Mouse (Mus musculus) telencephalon, adult 2 months (tissue): Measurements from ENCODE around the gene Myo18a.

Source experiments
- DNase-seq: peaks from one replicate; pipeline ENCODE4 v3.0.0-alpha.2; 2011; ENCODE audit warnings: low read depth, low spot score

Myo18a gene

DNA sequence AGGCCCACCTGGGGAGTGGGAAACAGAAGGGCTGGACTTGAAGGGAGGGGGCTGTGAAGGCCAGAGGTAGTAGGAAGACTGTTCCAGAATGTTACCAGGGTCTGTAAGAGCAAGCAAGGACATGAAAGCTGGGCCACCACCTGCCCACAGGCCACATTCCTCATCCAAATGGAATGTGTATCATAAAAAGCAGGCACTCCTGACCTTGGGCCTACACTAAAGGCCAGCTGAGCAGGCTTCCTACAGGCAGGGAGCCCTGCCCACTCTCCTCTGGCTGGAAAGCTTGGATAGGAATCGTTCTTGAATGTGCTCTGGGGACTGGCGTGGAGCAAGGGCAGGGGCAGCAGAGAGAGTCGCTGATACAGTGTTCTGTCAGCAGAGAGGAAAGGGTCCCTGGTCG, 73.7 kb downstream of the Myo18a start:
- DNase-seq: no peak

DNA sequence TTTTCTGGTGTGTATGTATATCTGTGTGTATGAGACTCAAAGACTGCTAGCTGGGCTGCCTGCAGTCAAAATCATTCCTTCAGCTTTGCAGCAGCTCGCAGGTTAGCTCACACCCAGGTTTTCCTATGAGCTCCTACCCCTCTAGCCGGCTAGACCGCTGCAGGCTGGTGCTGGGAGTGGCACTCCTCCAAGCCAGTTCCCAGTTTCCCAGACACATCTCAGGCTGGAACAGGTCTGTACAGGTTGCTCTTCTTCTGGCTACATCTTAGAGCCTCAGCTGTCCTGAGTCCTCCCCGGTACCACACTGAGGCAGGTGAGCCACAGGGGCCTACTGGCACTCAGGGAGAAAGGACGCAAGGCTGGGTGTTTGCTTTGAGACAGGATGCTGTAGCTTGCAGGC, 74.8 kb downstream of the Myo18a start:
- DNase-seq: no peak

DNA sequence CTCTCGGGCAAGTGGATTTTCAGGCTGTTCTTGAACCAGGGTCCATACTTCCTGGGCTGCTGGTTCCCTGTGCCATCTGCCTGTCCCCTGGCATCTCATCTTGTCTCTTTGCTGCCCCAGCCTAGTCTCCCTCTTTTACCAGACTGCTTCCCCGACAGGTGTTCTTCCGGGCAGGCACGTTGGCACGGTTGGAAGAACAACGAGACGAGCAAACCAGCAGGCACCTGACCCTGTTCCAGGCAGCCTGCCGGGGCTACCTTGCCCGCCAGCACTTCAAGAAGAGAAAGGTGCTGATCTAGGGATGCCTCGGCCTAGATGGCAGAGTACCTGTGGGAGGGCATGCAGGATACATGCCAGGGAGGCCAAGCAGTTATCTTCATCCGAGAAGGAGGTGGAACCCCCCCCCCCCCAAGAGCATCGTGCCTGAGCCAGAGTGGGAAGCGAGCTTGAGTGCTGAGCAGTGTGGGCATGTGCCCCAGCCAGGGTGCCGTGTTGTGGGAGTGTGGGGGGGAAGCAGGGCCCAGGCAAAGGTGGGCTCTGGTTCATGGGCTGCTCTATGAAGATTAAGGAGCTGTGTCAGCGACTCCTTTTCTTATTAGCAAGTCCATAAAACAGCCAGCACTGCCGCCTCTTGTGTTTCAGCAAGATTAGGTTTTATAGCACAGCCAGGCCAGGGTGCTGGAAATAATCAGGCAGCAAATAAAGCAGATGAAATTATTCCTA, 77.6 kb downstream of the Myo18a start:
- DNase-seq: no peak

DNA sequence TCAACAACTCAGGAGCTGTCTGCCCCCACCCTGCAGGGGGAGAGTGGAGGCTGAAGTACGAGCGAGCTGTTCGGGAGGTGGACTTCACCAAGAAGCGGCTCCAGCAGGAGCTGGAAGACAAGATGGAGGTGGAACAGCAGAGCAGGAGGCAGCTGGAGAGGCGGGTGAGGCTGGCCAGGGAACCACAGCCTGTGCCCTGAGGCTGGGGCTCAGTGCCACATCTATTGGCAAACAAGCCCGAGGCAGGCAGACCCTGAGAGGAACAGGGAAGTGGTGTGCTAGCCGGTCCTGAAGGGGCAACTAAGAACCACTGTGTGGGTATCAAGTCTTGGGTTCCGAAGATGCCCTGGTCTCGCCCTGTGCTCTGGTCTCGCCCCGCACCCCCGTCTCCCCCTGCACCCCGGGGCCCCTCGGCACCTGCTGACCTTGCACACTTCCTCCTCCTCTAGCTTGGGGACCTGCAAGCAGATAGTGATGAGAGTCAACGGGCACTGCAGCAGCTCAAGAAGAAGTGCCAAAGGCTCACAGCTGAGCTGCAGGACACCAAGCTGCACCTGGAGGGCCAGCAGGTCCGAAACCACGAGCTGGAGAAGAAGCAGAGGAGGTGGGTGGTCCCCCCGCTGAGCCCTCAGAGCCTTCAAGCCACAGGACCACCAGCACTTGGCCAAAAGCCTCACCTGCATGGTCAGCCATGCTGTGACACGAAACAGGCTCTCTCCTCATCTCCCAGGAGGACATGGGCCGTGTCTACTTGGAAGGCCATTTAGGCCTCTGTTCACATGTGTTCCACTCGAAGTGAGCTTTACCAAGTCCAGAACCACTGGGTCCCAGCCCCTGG, 80.2 kb downstream of the Myo18a start:
- DNase-seq: no peak

DNA sequence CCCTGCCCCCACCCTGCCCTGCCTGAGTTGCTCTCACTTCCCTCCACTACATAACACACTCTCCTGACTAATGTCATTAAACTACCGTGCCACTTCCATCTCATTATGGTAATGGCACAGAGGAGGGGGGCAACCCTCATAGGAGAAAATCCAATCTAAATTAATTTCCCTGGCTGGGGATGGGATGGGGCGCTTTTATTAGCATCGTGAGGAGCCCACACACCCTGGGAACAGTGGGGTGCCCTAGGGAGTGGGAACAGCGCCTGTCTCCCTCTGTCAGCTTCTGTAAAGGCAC, 80.8 kb downstream of the Myo18a start:
- DNase-seq: no peak

DNA sequence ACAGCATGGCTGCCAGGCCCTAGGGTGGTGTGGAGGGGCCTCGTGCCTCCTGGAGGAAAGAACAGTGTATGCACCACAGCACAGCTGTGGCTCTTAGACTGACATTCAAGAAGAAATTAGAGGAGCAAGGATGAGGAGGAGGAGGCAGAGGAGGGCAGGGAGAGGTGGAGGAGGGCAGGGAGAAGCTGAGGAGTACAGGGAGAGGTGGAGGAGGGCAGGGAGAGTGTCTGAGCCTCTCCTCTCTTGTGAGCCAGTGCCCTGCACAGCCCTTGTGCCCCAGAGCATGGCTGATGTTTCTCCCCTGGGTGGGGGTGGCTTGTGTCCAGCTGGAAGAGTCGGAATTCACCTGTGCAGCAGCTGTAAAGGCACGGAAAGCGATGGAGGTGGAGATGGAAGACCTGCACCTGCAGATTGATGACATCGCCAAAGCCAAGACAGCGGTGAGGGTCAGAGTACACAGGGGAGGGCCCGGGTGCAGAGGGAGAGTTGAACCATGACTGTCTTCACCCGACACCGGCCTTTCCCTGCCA, 84.6 kb downstream of the Myo18a start:
- DNase-seq: no peak

DNA sequence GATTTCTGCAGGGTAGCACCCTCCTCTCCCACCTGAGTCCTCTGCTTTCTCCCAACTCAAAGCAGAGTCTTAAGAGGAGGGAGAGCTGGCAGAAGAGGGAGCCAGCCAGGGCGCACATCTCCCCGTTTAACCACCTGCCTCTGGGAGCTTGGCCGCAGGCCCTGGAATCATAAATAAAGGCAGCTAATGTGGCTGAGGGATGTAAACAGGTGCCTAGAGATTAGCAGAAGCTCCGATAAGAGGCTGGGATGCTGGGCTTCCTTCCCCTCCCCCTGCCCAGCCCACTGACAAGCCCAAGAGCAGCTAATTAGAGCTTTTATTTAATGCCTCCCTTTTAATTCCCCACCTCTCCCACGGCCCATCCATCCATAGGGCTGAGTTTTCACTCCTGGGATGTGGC, 85.1 kb downstream of the Myo18a start:
- DNase-seq: no peak

DNA sequence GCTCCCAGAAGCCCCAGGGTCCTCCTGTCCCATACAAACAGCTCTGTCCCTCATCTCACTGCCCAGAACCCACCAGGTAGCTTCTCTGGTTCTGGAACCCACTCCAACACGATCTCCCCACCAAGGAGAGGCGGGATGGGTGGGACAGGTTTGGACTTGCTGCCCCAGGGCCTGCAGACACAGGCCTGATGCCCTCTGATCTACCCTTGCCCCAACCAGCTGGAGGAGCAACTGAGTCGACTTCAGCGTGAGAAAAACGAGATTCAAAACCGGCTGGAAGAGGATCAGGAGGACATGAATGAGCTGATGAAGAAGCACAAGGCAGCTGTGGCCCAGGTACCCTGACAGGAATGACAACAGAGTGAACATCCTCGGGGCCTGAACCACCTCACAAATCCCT, 86.1 kb downstream of the Myo18a start:
- no peak for DNase-seq

DNA sequence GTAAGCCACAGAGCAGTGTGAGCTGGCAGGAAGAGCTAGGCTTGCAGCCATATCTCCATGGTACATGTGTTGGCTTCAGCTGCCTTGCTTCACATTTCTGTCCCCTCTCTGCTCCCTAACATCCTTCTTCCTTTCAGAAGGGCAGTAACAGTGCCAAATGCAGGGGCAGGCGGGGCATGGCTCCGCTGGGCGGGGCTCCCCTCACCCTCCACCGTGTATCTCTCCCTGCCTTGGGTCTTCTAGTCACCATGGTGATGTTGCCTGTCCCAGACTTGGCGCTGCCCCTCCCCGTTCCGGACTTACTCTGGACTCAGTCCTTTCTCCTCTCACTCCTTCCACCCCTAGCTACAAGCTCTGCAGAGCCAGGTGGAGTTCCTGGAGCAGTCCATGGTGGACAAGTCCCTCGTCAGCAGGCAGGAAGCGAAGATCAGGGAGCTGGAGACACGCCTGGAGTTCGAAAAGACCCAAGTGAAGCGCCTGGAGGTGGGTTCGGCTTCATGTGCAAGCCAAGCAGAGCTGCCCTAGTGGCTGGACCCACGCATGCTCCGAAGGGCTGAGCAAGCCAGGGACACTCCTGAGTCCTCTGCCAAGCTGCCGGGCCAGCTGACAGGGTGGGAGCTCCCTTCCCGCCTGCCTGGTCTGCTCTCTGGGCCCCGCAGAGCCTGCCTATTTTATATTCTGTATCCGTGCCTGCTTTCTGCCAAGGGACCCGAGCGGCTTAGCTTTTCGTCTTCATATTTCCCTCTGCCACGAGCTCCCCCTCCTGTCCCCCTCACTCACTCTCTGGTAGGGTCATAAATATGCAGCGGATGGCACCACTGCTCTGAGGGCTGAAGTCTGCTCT, 87.6 kb downstream of the Myo18a start:
- no peak for DNase-seq

DNA sequence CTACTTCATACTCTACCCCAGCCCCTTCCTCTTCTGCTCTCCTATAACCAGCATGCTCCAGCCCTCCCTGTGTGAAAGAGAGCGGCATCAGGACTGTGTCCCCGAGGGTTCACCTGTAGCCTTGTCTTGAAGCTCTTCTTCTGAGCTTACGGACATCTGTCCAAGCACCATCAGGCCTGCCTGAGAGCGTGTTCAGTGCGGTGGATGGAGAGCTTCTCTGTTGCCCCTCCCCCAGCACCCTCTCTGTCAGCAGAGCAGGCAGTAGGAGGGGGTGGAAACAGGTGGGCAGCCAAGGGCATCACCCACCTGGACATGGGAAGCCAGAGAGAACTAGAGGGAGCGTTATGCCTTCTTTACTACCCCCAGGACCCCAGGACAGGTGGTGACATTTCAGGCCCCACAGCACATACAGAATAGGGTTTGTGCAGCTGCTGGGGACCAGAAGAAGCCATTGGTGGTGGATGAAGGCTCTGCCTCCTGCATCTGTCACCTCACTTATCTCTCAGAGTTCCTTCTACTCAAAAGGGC, 88.5 kb downstream of the Myo18a start:
- no peak for DNase-seq

DNA sequence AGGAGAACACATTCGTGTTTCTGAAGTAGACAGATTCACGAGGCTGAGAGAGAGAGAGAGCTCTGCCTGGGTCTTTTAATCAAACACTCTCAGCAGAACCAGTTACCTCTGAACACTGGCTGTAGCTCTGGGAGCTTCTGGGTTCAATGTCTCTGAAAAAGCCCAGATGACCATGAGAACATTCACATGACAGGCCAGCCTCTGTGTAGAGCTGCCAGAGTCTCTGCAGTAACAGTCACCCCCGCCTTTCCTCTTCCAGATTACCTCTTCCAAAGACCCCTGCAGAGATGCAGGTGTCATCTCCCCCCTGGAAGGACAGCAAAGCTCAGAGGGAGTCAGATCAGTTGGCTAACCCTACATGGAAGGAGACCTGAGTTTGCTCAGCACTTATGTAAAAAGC, 89.1 kb downstream of the Myo18a start:
- DNase-seq: no peak

DNA sequence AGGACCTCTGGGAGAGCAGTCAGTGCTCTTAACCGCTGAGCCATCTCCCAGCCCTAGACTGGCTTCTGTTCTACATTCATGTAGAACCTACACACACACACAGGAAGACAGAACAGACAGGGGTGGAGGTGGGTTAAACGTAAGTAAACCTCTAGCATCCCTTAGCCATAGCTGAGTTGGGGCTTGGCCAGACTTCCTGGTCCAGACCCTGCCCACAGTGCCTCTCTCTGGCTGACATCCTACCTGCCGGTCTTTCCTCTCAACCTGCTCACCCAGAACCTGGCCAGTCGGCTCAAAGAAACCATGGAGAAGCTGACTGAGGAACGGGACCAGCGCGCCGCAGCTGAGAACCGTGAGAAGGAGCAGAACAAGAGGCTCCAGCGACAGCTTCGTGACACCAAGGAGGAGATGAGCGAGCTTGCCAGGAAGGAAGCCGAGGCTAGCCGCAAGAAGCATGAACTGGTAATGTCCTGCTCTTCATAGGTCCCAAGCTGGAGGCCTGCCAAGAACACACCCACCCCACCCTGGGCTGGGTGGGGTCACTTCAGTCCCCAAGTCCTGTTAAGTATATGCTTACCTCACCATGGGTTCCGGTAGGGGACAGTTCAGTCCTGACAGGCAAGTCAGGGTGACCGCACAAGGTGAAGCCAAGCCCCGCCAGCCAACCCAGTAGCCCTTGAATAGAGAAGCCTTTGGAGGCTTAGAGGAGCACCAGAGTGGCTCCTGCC, 90.1 kb downstream of the Myo18a start:
- no peak for DNase-seq

DNA sequence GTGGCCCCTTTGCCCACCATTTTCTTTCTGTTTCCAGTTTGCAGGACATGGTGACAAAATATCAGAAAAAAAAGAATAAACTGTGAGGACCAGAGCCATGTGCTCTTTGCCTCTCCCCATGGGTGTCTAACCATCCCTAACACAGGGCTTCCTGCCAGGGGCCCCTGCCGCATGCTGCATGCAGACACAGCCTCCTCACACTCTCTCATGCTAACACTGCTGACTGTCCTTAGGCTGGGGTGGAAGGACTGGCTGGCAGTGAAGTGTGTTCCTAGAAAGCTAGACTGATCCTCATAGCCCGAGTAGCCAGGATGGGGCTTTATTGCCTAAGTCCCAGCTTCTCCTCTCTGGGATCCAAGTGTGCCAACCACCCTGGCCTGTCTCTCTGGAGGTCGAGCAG, 91.6 kb downstream of the Myo18a start:
- DNase-seq: no peak

DNA sequence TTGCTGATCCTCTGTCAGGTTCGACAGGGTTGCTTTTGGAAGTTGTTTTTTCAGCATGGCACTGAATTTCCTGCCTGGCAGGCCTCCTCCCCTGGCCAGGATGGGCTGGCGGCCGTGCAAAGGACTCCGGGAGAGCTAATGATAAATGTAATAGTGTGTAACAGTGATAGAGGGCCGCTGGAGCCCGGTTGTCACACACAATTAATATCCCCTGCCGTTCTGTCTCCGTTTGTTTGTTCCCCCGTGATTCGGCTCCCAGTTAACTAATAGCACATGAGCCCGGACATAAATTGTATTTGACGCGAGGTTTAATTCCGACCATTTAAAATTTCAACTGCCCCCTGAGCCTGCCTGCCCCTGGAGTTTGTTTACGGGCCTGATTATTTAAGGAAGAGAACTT, 92.3 kb downstream of the Myo18a start:
- no peak for DNase-seq

DNA sequence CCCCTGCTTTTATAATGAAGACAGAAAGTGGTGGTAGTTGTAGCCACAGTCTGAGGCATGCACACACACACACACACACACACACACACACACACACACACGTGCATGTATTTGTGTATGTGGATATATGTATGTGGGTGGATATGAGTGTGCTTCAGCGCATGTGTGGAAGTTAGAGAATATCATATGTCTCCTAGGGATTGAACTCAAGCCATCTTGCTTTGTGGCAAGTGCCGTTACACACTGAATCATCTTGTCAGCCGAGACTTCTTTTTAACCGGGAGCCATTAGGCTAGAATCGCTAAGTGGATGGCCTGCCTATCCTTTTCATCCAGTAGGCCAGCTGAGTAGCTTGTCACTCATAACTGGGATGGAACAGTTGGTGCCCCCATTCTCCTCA, 94.0 kb downstream of the Myo18a start:
- no peak for DNase-seq

DNA sequence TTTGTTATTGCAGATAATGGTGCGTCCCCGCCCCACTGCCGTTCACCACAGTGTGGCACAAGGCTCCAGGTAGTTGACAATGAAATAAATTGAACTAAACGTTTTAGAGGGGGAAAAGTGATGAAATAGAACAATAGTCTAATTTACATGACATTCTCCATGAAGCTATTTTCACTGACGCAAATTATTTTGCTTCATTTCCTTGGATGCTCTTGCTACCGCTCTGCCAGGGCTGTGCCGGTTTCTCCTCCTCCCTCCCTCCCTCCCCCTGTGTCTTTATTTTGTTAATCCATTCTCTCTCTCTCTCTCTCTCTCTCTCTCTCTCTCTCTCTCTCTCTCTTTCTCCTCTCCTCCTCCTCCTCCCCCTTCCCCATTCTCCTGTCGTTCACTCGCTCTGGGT, 95.5 kb downstream of the Myo18a start:
- no peak for DNase-seq

DNA sequence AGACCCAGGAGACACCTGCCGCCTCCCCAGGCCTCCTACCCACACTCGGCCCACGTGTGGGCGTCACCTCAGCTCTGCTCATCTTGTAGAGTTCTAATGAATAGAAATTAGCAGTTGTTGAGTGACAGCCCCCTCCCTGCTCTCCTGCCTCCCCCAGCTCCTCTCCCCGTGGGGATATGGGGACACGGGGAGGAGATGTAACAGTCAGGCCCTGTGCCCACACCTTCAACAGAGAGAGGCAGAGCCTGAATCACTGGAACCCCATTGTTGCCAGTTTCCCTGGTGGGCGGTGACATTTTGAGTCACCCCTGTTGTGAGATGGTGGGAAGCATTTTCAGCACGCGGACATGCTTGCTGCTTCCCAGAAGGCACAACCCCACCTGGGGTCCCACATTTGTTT, 97.9 kb downstream of the Myo18a start:
- no peak for DNase-seq

DNA sequence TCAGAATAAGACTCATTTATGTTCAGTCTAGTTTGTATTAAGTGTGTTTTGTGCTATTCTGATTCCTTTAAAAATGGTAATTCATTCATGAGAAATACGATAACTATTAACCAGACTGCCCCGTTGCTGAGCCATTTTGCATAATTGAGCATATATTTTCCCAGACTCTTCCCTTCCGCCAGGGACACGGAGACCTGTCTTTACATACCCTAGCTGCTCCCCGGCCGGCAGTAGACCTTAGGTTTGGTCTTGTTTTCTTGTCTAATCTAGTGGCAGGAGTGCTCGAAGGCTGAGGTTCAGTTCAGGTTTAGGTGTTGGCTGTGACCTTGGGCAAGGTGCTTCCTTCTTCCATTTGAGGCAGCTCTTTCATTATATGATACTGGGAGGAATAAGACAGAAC, 99.8 kb downstream of the Myo18a start:
- no peak for DNase-seq

DNA sequence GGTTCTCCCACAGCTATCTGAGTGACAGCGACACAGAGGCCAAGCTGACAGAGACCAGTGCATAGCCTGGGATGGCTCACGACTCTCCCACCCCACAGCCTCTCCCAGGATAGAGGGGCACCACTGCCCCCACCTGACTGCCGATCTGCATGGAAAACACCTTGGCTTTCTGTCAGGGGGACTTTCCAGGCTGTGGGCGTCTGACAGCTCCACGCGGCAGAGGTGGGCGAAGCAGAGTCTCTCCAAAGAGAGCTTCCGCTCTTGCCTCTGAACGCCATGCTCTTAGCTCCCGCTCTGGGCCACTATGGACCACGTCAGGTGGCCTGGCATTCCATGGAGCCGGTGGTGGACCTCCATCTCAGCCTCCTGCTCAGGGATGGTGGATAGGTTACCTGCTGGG, 101.7 kb downstream of the Myo18a start:
- no peak for DNase-seq

DNA sequence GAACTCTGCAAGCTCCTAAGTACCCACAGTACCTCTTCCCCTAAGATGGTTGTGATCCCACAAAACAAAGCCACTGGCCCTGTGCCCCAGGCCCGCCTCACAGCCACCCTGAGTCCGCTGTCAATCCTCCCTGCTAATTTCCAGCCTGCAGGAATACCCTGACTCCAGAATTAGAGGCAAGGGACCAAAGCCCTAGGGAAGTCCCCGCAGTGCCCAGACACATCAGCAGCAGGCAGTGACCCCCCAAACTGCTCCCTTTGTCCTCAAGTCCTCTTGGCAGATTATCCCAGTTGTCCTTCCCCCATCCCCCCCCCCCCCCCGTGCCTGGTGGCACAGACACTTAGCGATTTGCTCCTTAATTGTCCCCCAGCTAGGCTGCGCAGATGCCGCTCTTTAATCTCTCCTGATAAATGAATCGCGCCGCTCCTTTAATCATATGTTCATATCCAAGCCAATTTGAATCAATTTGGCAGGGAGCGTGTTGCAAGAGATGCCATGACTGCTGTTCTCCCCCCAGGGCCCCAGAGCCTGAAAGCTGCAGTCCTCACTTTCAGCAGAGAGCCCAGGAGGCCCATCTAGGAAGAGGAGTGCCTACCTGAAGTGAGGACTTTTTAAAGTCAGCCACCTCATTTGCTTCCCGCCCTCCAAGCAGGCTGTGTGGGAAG, 104.5 kb downstream of the Myo18a start:
- no peak for DNase-seq

DNA sequence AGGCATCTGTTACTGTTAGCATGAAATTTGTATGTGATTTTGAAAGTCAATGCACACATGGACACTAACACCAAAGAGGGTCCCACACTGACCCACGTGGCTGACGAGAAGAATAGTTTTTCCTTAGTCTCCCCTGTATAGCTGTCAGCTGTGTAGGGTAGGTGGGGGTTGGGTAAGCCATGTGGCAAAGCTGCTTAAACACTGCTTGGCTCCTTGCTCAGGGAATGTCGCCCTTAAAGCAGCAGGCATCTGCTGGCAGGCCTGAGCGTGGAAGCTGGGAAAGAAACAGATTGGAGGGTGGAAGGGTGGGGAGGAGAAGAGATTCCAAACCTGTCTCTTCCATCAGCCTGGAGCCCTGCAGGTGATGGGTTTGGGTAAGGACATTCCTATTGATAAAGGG, 108.4 kb downstream of the Myo18a start:
- DNase-seq: no peak
